Mouse (Mus musculus) CH12.LX (cell line): ENCODE measurements around the gene Gm12216. TPM values are rescaled to one million over a fixed set of nuclear protein-coding genes. Genes with fewer than 3 reads are reported as not detected.

Experiments used
- DNase-seq: peaks from one replicate; pipeline ENCODE4 v3.0.0-alpha.2; 2013; ENCODE audit errors: extremely low read depth
- H3K27ac ChIP-seq: 2 replicates; pipeline ENCODE4 v1.5.1; 2012; ENCODE audit warnings: low read depth, mild to moderate bottlenecking, control low read depth, moderate library complexity; ENCODE audit not compliant: insufficient read depth
- H3K27me3 ChIP-seq: replicated peaks from 2 replicates; pipeline ENCODE3; 2012; ENCODE audit warnings: inconsistent platforms
- H3K36me3 ChIP-seq, 2 experiments: replicated peaks in 1 of 2; 2 replicates each; pipeline versions ENCODE3 to v1.6.1; 2012; ENCODE audit warnings: inconsistent platforms in 1 of 2, low read length in 1 of 2, mild to moderate bottlenecking in 1 of 2, mixed read lengths in 1 of 2, moderate library complexity in 1 of 2; ENCODE audit not compliant: control insufficient read depth in 1 of 2, insufficient read depth in 1 of 2
- H3K4me1 ChIP-seq, 2 experiments: 2 replicates each; pipeline ENCODE4 v1.6.1; 2012; ENCODE audit warnings: inconsistent platforms in 1 of 2, moderate library complexity in 1 of 2; ENCODE audit not compliant: insufficient read depth in 2 of 2, control insufficient read depth in 1 of 2
- H3K4me2 ChIP-seq: 2 replicates; pipeline ENCODE4 v1.6.1; 2012; ENCODE audit warnings: low read depth, mild to moderate bottlenecking, control low read depth; ENCODE audit not compliant: poor library complexity, insufficient read depth, severe bottlenecking
- H3K4me3 ChIP-seq, 3 experiments: fragments of 150-350 bp in 1 of 3; sonication (generic) in 1 of 3; replicated peaks in 1 of 3; 2 replicates each; pipeline versions ENCODE3 to v1.5.1; 2011 to 2012; ENCODE audit warnings: low read depth in 2 of 3, low read length in 2 of 3, mild to moderate bottlenecking in 2 of 3, moderate library complexity in 2 of 3, control low read depth in 1 of 3, improper control_type of control experiment in 1 of 3, inconsistent platforms in 1 of 3, mixed read lengths in 1 of 3; ENCODE audit not compliant: poor library complexity in 1 of 3
- H3K79me2 ChIP-seq: replicated peaks from 2 replicates; pipeline ENCODE4 v1.6.1; 2012; ENCODE audit warnings: mild to moderate bottlenecking, moderate library complexity; ENCODE audit not compliant: control insufficient read depth, poor library complexity, insufficient read depth, severe bottlenecking; ENCODE audit errors: extremely low read depth
- H3K9ac ChIP-seq: 2 replicates; pipeline ENCODE4 v1.6.1; 2012; ENCODE audit warnings: low read depth, mild to moderate bottlenecking, control low read depth, moderate library complexity; ENCODE audit not compliant: insufficient read depth
- H3K9me3 ChIP-seq: replicated peaks from 2 replicates; pipeline ENCODE3; 2012; ENCODE audit warnings: low read length, inconsistent platforms, mixed read lengths
- BHLHE40 ChIP-seq: IDR thresholded peaks from 2 replicates; pipeline ENCODE4 v1.6.1; 2011; ENCODE audit warnings: mild to moderate bottlenecking, low read depth, low read length, improper control_type of control experiment
- CHD2 ChIP-seq: IDR thresholded peaks from 2 replicates; pipeline ENCODE4 v1.6.1; 2011; ENCODE audit warnings: low read length, improper control_type of control experiment
- CTCF ChIP-seq, 2 experiments: IDR thresholded peaks in 1 of 2; conservative IDR thresholded peaks in 1 of 2; 2 replicates each; pipeline ENCODE4 v1.5.1; 2011 to 2012; ENCODE audit warnings: low read depth in 2 of 2, low read length in 2 of 2, improper control_type of control experiment in 1 of 2, inconsistent platforms in 1 of 2, mild to moderate bottlenecking in 1 of 2, moderate library complexity in 1 of 2
- ELF1 ChIP-seq: IDR thresholded peaks from 2 replicates; pipeline ENCODE4 v1.6.1; 2014; ENCODE audit warnings: low read depth, mild to moderate bottlenecking, inconsistent platforms, low read length, improper control_type of control experiment
- HCFC1 ChIP-seq: IDR thresholded peaks from 2 replicates; pipeline ENCODE4 v1.6.1; 2012; ENCODE audit warnings: low read depth, mild to moderate bottlenecking, inconsistent platforms, low read length, improper control_type of control experiment
- JUN ChIP-seq: IDR thresholded peaks from 2 replicates; pipeline ENCODE4 v1.6.1; 2011; ENCODE audit warnings: low read depth, mild to moderate bottlenecking, low read length, improper control_type of control experiment, moderate library complexity; ENCODE audit not compliant: insufficient read depth
- KAT2A ChIP-seq: IDR thresholded peaks from 2 replicates; pipeline ENCODE4 v1.6.1; 2012; ENCODE audit warnings: low read length, improper control_type of control experiment, inconsistent platforms; ENCODE audit not compliant: insufficient replicate concordance
- MAFK ChIP-seq: IDR thresholded peaks from 2 replicates; pipeline ENCODE4 v1.6.1; 2011; ENCODE audit warnings: low read length, improper control_type of control experiment; ENCODE audit not compliant: insufficient replicate concordance
- MAX ChIP-seq: IDR thresholded peaks from 2 replicates; pipeline ENCODE4 v1.6.1; 2011; ENCODE audit warnings: low read length, improper control_type of control experiment
- MXI1 ChIP-seq: IDR thresholded peaks from 2 replicates; pipeline ENCODE4 v1.6.1; 2011; ENCODE audit warnings: mild to moderate bottlenecking, low read depth, low read length, improper control_type of control experiment
- MYC ChIP-seq: IDR thresholded peaks from 2 replicates; pipeline ENCODE4 v1.6.1; 2011; ENCODE audit warnings: low read depth, mild to moderate bottlenecking, improper control_type of control experiment, low read length
- PAX5 ChIP-seq: IDR thresholded peaks from 2 replicates; pipeline ENCODE4 v1.6.1; 2012; ENCODE audit warnings: low read length, inconsistent platforms, mixed read lengths
- RAD21 ChIP-seq: IDR thresholded peaks from 2 replicates; pipeline ENCODE4 v1.6.1; 2011; ENCODE audit warnings: low read depth, mild to moderate bottlenecking, low read length, improper control_type of control experiment, moderate library complexity
- SMC3 ChIP-seq: IDR thresholded peaks from 2 replicates; pipeline ENCODE4 v1.6.1; 2011; ENCODE audit warnings: low read depth, low read length, improper control_type of control experiment
- TCF12 ChIP-seq: IDR thresholded peaks from 2 replicates; pipeline ENCODE4 v1.6.1; 2014; ENCODE audit warnings: low read depth, mild to moderate bottlenecking, inconsistent platforms, low read length, improper control_type of control experiment
- USF1 ChIP-seq: IDR thresholded peaks from 2 replicates; pipeline ENCODE4 v1.6.1; 2014; ENCODE audit warnings: low read depth, mild to moderate bottlenecking, inconsistent platforms, low read length, improper control_type of control experiment
- ZC3H11A ChIP-seq: IDR thresholded peaks from 2 replicates; pipeline ENCODE4 v1.6.1; 2012; ENCODE audit warnings: low read depth, mild to moderate bottlenecking, inconsistent platforms, low read length, improper control_type of control experiment
- ZMIZ1 ChIP-seq: IDR thresholded peaks from 2 replicates; pipeline ENCODE4 v1.6.1; 2012; ENCODE audit warnings: low read depth, mild to moderate bottlenecking, inconsistent platforms, low read length, improper control_type of control experiment
- ZNF384 ChIP-seq: IDR thresholded peaks from 2 replicates; pipeline ENCODE4 v1.6.1; 2012; ENCODE audit warnings: low read depth, low read length, improper control_type of control experiment, inconsistent platforms
- dilution Hi-C: fragments of 300-500 bp; cut with MboI; formaldehyde crosslinking; loops from 2 replicates; pipeline ENCODE4 v1.14.3; 2020; ENCODE audit warnings: low sequenced_read_pairs; ENCODE audit not compliant: extremely low pct_unique_long_range_greater_than_20kb, extremely low pct_ligation_motif_present
- in situ Hi-C: fragments of 300-500 bp; cut with MboI; formaldehyde crosslinking; loops from 3 replicates; pipeline ENCODE4 v1.14.3; 2019; ENCODE audit warnings: low sequenced_read_pairs, low pct_ligation_motif_present, low pct_unique_long_range_greater_than_20kb, mixed read lengths
- polyA plus RNA-seq: library from polyadenylated mRNA; unstranded; fragments of >175 nt; gene quantifications from 2 replicates; pipeline ENCODE4 v1.2.1, GENCODE M21; 2012; ENCODE audit warnings: low read depth; ENCODE audit not compliant: insufficient read length
- total RNA-seq, 2 experiments: library from RNA; depleted of rRNA; stranded (reverse); fragments of 300-350 nt in 1 of 2; fragments of >200 nt in 1 of 2; gene quantifications; 2 replicates each; pipeline ENCODE4 v1.2.3; 2012 to 2014

Gm12216 gene
- total and polyA plus RNA-seq, 3 experiments = 0.56 to 2.7 (median 0.77) TPM

DNA sequence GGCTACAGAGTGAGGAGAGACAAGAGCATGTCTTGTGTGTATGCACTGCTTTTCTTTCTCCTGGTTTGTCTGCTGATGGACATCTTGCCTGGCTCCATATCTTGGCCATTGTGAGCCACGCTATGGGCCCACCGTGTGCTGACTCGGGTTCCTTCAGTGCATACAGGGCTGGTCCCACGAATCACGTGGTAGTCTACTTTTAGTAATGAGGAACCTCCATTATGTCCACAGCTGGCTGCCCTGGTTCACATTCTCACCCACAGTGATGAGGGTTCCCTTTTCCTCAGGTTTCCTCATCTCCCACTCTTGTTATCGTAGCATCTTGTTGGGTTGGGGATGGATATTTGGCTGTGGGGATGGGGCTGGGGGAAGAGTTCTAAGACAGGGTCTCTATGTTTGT, 110.4 kb downstream of the Gm12216 start:
- TF ChIP-seq USF1 (peak; percentile 18; the same call in 1 of the 2 replicates), MAFK (no peak), PAX5 (no peak), KAT2A (no peak), TCF12 (no peak), MAX (peak; percentile 13; the same call in 1 of the 2 replicates)
- H3K9me3 ChIP-seq = peaks cover 8% of the 10 kb centered on the region
- dilution Hi-C loops (no loop called here), in situ Hi-C loops (no loop called here)
- H3K4me2 ChIP-seq = no peak overlapping the region
- H3K27ac ChIP-seq = no peak overlapping the region
- H3K9ac ChIP-seq = no peak overlapping the region
- no peak for DNase-seq
- H3K36me3 ChIP-seq = no peaks in the 10 kb centered on the region
- peaks cover 3% of the 10 kb centered on the region for H3K27me3 ChIP-seq
- H3K79me2 ChIP-seq = no peaks in the 10 kb centered on the region
- H3K4me3 ChIP-seq = no peak overlapping the region
- peaks cover 6 to 16% of the 10 kb centered on the region in 2 experiments for H3K4me1 ChIP-seq

DNA sequence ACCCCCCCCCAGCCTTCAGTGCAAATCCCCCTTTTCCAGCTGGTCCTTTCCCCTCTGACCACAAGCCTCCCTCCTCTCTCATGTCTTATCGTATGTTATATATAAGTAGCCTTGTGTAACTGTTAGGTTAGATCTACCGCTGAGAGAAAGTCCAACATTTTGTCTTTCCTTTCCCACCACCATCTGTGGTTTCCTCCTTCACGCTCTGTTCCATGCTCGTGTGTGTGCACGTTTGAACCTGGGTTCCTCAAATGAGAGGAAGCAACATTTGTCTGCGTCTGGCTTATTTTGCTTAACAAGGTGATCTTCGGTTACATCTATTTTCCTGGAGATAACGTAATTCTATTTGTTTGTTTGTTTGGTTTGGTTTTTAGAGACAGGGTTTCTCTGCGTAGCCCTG, 111.1 kb downstream of the Gm12216 start:
- dilution Hi-C loops (no loop called here), in situ Hi-C loops (no loop called here)
- TF ChIP-seq BHLHE40 (peak; percentile 36), KAT2A (no peak)
- peaks cover 3% of the 10 kb centered on the region for H3K27me3 ChIP-seq
- no peak overlapping the region for H3K9ac ChIP-seq
- H3K79me2 ChIP-seq = no peaks in the 10 kb centered on the region
- no peak overlapping the region for H3K4me3 ChIP-seq
- no peaks in the 10 kb centered on the region for H3K36me3 ChIP-seq
- H3K27ac ChIP-seq = no peak overlapping the region
- peaks cover 6 to 16% of the 10 kb centered on the region in 2 experiments for H3K4me1 ChIP-seq
- H3K9me3 ChIP-seq = peaks cover 3% of the 10 kb centered on the region
- no peak overlapping the region for H3K4me2 ChIP-seq
- no peak for DNase-seq

DNA sequence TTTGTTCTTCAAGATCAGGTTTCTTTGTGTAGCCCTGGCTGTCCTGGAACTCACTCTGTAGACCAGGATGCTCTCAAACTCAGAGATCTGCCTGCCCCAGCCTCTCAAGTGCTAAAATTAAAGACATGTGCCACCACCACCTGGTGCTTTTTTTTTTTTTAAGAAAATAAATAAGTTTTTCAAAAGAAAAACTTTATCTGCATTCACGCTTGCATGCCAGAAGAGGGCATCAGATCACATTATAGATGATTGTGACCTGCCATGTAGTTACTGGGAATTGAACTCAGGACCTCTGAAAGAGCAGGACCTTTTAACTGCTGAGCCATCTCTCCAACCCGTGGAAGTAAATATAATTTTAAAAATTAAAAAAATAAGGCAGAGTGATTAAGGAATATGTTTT, 113.8 kb downstream of the Gm12216 start:
- Histone ChIP-seq H3K36me3 (no peaks in the 10 kb centered on the region), H3K79me2 (no peaks in the 10 kb centered on the region), H3K9ac (no peak overlapping the region), H3K9me3 (no peaks in the 10 kb centered on the region), H3K4me2 (no peak overlapping the region), H3K4me1 (peaks cover 6 to 16% of the 10 kb centered on the region in 2 experiments), H3K4me3 (no peak overlapping the region), H3K27ac (no peak overlapping the region), H3K27me3 (peaks cover 3% of the 10 kb centered on the region)
- in situ Hi-C loops (no loop called here), dilution Hi-C loops (no loop called here)
- no peak for TF ChIP-seq MAX
- TF ChIP-seq PAX5 = no peak
- TF ChIP-seq ZC3H11A = peak; percentile 43
- no peak for TF ChIP-seq ZMIZ1
- no peak for TF ChIP-seq JUN
- TF ChIP-seq HCFC1 = no peak
- TF ChIP-seq ZNF384 = peak; percentile 70
- peak; percentile 50 for TF ChIP-seq RAD21
- TF ChIP-seq CHD2 = no peak
- 0 out of 2 replicates have a peak, but pooled peaks have one; percentile 20 for TF ChIP-seq BHLHE40
- no peak for TF ChIP-seq MYC
- peak in 1 of 2 experiments; percentile 56; a peak in 2 of 4 replicates for TF ChIP-seq CTCF (conservative IDR thresholded peaks at IDR 0.05 in 1 of 2, IDR thresholded peaks at IDR 0.05 in 1 of 2; ENCODE audit: low read depth in 2 of 2, low read length in 2 of 2)
- TF ChIP-seq ELF1 = no peak
- peak; percentile 67 for TF ChIP-seq SMC3
- no peak for TF ChIP-seq MXI1
- DNase-seq = no peak
